Mouse (Mus musculus): ENCODE results near the gene Cep131.

- TF ChIP-seq CTCF (IDR thresholded peaks at IDR 0.05; ENCODE audit: low read depth, low read length) = no peak
- TF ChIP-seq POLR2A (IDR thresholded peaks at IDR 0.05; ENCODE audit: insufficient read depth, low read length) = no peak
Observed at GRCm38 (mm10) chr11:120033473-120033872, 53.2 kb downstream of the Cep131 start.
